Mouse (Mus musculus) kidney, postnatal 0 days (tissue): Measurements from ENCODE around the gene Rab9. TPM values are rescaled to one million over a fixed set of nuclear protein-coding genes. Genes with fewer than 3 reads are reported as not detected.

ENCODE experiments used
- ATAC-seq: fragments of 200-750 bp; cut with Nextera tagmentation; replicated peaks from 2 replicates; pipeline ENCODE4 v1.8.0; 2017; ENCODE audit warnings: low read depth, moderate number of reproducible peaks, moderate TSS enrichment, moderate library complexity; ENCODE audit not compliant: low FRiP score
- DNase-seq: peaks from one replicate; pipeline ENCODE4 v3.0.0-alpha.2; 2016; ENCODE audit warnings: low spot score
- H3K27ac ChIP-seq: fragments of 300-500 bp; sonication (generic); 2 replicates; pipeline ENCODE4 v1.5.1; 2014; ENCODE audit warnings: mild to moderate bottlenecking
- H3K27me3 ChIP-seq: fragments of 300-500 bp; sonication (generic); 2 replicates; pipeline ENCODE4 v1.6.1; 2014; ENCODE audit warnings: low read length, mixed read lengths; ENCODE audit not compliant: insufficient read depth
- H3K36me3 ChIP-seq: fragments of 300-500 bp; sonication (generic); 2 replicates; pipeline ENCODE4 v1.6.1; 2014; ENCODE audit warnings: low read length, mixed read lengths; ENCODE audit not compliant: insufficient read depth
- H3K4me1 ChIP-seq: fragments of 300-500 bp; sonication (generic); replicated peaks from 2 replicates; pipeline ENCODE4 v1.6.1; 2014; ENCODE audit warnings: antibody characterized with exemption, low read length, mixed read lengths; ENCODE audit not compliant: insufficient read depth
- H3K4me2 ChIP-seq: fragments of 300-500 bp; sonication (generic); 2 replicates; pipeline ENCODE4 v1.6.1; 2014; ENCODE audit warnings: mild to moderate bottlenecking, low read length, moderate library complexity, mixed read lengths
- H3K4me3 ChIP-seq: fragments of 300-500 bp; sonication (generic); replicated peaks from 2 replicates; pipeline ENCODE4 v1.5.1; 2014; ENCODE audit warnings: low read depth, low read length
- H3K9ac ChIP-seq: fragments of 300-500 bp; sonication (generic); 2 replicates; pipeline ENCODE4 v1.6.1; 2014; ENCODE audit warnings: low read depth, low read length
- H3K9me3 ChIP-seq: fragments of 300-500 bp; sonication (generic); replicated peaks from 2 replicates; pipeline ENCODE4 v1.6.1; 2016; ENCODE audit warnings: low read length, inconsistent platforms, mixed read lengths
- CTCF ChIP-seq: IDR thresholded peaks from 2 replicates; pipeline ENCODE4 v1.5.1; 2016; ENCODE audit warnings: antibody characterized with exemption, low read depth, mild to moderate bottlenecking, moderate library complexity
- WGBS: fragments of 180-500 bp; shearing (Covaris S2); extraction: QIAGEN DNeasy Blood & Tissue Kit; methylation state at CpG from one replicate; pipeline ENCODE4 v1.1.7; 2014; 5-methylcytosine and 5-hydroxymethylcytosine counted together
- polyA plus RNA-seq: library from polyadenylated mRNA; unstranded; fragments of >200 nt; fragmentation: Nextera tagmentation; extraction: Ambion mirVana; gene quantifications from 2 replicates; pipeline ENCODE4 v1.2.1, GENCODE M21; 2015

Rab9 gene
- polyA plus RNA-seq, 1 experiment from 2014 or later, result 75.0 TPM

DNA sequence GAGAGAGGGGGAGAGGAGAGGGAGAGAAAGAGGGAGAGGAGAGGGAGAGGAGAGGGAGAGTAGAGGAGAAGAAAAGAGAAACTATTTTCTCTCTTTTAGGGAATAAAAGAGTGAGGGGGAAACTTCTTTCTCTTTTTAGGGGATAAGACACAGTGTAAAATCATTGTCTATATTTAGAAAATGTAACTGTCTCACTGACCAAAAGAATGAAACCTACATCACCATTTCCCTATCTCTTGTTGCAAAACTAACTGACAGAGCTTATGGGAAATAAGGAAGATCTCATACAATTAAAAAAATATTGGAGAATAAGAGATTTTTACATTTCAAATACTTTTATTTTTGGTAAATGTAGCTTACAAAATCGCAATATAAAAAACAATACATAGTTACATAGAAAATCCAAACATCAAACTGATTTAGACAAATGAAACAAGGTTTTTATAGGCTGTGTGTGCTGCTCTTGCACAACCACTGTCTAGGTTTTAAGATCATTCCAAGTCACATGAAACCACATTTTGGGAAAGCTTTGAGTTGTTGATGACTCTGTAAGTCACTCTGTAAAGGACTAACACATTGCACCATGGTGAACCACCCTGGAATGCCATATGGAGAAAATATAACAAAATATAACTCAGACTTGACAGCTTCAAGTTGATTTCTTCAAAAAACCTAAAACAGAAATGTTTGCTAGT is 20.0 kb upstream of the Rab9 start:
- H3K9ac ChIP-seq, result no peak overlapping the region
- H3K27ac ChIP-seq, result no peak overlapping the region
- H3K36me3 ChIP-seq, result no peaks in the 10 kb centered on the region
- no peaks in the 10 kb centered on the region for H3K9me3 ChIP-seq
- no peaks in the 10 kb centered on the region for H3K4me1 ChIP-seq
- no peak for TF ChIP-seq CTCF
- 76% methylated on average over 1 of the region's 1 CpGs for WGBS
- H3K4me3 ChIP-seq, result no peak overlapping the region
- DNase-seq, result no peak
- no peak for ATAC-seq
- no peak overlapping the region for H3K4me2 ChIP-seq
- no peaks in the 10 kb centered on the region for H3K27me3 ChIP-seq

DNA sequence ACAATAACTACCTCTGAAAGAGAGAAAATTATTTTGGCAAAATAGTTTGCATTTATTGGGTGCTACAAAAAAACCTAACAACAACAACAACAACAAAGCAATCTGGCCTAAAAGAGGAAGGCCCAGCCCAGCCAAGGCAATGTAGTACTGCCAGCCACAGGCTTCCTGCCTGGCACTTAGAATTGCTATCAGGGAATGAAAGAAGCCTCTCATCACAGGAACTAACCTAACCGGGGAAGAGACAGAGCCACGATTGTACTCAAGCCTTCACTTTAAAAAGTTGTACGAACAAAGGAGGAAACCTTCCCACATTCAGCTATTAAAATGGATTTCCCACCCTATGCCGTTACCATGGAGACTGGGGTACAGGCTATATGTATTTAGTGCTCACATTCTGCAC is 18.1 kb upstream of the Rab9 start:
- H3K27me3 ChIP-seq, result no peaks in the 10 kb centered on the region
- H3K9me3 ChIP-seq, result no peaks in the 10 kb centered on the region
- H3K4me2 ChIP-seq, result no peak overlapping the region
- DNase-seq (no peak), ATAC-seq (no peak)
- H3K4me3 ChIP-seq, result no peak overlapping the region
- TF ChIP-seq CTCF, result no peak
- no peak overlapping the region for H3K27ac ChIP-seq
- WGBS, result 73% methylated on average over 4 of the region's 4 CpGs
- H3K4me1 ChIP-seq, result no peaks in the 10 kb centered on the region
- H3K9ac ChIP-seq, result no peak overlapping the region
- H3K36me3 ChIP-seq, result no peaks in the 10 kb centered on the region

DNA sequence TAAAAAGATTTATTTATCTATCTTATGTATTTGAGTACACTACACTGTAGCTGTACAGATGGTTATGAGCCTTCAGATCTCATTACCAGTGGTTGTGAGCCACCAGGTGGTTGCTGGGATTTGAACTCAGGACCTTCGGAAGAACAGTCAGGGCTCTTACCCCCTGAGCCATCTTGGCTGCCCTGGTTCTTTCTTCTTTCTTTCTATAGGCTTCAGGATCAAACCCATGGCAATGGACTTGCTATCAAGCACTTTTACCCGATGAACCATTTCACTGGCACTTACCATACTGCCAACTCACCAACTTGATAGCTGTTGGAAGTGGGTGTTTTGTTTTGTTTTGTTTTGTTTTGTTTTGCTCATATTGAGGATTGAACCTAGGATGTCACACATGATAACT is 15.4 kb upstream of the Rab9 start:
- no peak overlapping the region for H3K9ac ChIP-seq
- H3K4me3 ChIP-seq, result no peak overlapping the region
- H3K4me2 ChIP-seq, result no peak overlapping the region
- no peaks in the 10 kb centered on the region for H3K4me1 ChIP-seq
- DNase-seq (no peak), ATAC-seq (no peak)
- H3K36me3 ChIP-seq, result no peaks in the 10 kb centered on the region
- no peaks in the 10 kb centered on the region for H3K27me3 ChIP-seq
- H3K9me3 ChIP-seq, result no peaks in the 10 kb centered on the region
- TF ChIP-seq CTCF, result no peak
- 83% methylated on average over 2 of the region's 2 CpGs for WGBS
- H3K27ac ChIP-seq, result no peak overlapping the region

DNA sequence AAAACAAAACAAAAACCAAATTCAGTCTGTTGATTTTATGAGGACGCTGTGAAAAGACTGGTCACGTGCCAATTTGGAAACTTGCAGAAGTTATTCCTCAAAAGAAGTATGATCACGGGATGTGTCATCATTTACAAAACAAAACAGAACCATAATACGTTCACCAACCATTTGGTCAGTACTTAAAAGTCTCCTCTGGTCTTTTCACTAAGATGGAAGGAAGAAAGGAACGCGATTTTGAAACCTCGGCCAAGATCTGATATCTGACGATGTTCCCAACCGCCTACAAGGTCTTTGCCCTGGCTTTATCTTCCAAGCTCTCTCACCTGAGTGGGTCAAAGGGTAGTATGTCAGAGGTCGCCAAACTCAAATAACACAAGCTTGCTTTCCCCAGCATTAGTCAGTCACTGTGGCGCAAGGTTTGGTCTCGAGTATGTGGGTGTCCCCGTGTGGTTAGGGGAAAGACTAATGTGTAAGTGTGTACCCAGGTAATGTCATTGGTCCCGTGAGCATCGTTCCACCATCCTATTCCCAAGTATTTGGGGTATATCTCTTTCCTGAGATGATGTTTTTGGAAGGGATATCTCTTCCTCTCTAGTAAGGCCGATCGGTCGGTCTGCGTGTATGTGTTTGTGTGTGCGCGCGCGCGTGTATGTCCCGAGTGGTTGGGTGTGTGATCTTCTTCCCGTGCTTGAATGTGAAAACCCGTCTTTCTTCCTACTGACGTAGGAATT is 869 bp downstream of the Rab9 start:
- WGBS, result 30% methylated on average over 27 of the region's 28 CpGs
- H3K4me2 ChIP-seq, result peak overlapping the region; percentile 61
- H3K9me3 ChIP-seq, result no peaks in the 10 kb centered on the region
- H3K4me3 ChIP-seq, result peak overlapping the region; percentile 59
- DNase-seq, result peak; percentile 9
- peak overlapping the region; percentile 72 for H3K9ac ChIP-seq
- H3K27ac ChIP-seq, result peak overlapping the region; percentile 85
- H3K36me3 ChIP-seq, result no peaks in the 10 kb centered on the region
- no peaks in the 10 kb centered on the region for H3K27me3 ChIP-seq
- H3K4me1 ChIP-seq, result no peaks in the 10 kb centered on the region
- peak; percentile 3; the same call in 1 of the 2 replicates for ATAC-seq
- no peak for TF ChIP-seq CTCF

DNA sequence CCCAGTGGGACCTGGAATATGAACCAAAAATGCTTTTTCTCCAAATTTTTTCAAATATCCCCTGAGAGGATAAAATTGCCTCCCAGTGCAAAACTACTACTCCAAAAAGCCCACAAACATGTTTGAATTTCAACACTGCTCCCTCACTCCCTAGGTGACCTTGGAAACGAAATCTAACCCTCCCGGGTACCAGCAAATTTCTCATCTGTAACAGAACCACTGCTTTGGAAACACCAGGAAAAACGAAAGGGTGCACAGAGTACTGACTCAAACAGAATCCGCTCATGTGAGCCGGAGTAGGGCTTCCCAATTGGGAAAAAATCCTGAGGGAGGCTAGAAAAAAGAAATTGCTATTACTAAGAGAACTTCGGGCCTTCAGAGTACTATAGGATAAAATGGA is 2.3 kb downstream of the Rab9 start:
- Histone ChIP-seq H3K4me2 (peak overlapping the region; percentile 61), H3K4me3 (0 out of 2 replicates have a peak overlapping the region, but pooled peaks have one; percentile 2), H3K27me3 (no peaks in the 10 kb centered on the region), H3K27ac (no peak overlapping the region), H3K9ac (no peak overlapping the region), H3K9me3 (no peaks in the 10 kb centered on the region), H3K4me1 (no peaks in the 10 kb centered on the region), H3K36me3 (no peaks in the 10 kb centered on the region)
- DNase-seq (peak; percentile 8), ATAC-seq (no peak)
- WGBS, result 48% methylated on average over 6 of the region's 6 CpGs
- TF ChIP-seq CTCF, result no peak

DNA sequence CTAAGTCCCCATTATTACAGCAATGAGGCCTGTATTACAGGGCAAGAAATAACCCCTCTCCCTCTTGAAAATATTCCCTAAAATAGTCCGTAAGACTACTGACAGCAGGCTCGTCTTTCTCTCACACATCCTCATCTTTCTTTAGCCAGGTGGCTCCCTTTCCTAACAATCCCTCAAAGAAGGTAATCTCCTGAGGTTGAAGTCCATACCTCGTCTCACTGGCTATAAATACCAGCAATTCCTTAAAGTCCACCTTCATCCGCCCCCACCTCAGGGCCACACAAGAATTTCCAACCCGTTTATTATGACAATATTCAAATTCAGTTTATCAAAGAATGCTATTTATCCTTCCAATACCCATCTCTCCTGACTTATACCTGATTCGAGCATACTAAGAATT is 7.1 kb downstream of the Rab9 start:
- Histone ChIP-seq H3K27ac (no peak overlapping the region), H3K4me1 (no peaks in the 10 kb centered on the region), H3K9ac (no peak overlapping the region), H3K9me3 (no peaks in the 10 kb centered on the region), H3K36me3 (no peaks in the 10 kb centered on the region), H3K4me2 (no peak overlapping the region), H3K4me3 (no peak overlapping the region), H3K27me3 (no peaks in the 10 kb centered on the region)
- DNase-seq (no peak), ATAC-seq (no peak)
- TF ChIP-seq CTCF, result no peak
- WGBS, result 75% methylated on average over 6 of the region's 6 CpGs
